Mouse (Mus musculus) B cell, adult 2 months (primary cell): ENCODE data around the gene Pdss2.

Source experiments
- DNase-seq, 2 experiments: peaks; one replicate each; pipeline ENCODE4 v3.0.0; 2022

Gene Pdss2

DNA sequence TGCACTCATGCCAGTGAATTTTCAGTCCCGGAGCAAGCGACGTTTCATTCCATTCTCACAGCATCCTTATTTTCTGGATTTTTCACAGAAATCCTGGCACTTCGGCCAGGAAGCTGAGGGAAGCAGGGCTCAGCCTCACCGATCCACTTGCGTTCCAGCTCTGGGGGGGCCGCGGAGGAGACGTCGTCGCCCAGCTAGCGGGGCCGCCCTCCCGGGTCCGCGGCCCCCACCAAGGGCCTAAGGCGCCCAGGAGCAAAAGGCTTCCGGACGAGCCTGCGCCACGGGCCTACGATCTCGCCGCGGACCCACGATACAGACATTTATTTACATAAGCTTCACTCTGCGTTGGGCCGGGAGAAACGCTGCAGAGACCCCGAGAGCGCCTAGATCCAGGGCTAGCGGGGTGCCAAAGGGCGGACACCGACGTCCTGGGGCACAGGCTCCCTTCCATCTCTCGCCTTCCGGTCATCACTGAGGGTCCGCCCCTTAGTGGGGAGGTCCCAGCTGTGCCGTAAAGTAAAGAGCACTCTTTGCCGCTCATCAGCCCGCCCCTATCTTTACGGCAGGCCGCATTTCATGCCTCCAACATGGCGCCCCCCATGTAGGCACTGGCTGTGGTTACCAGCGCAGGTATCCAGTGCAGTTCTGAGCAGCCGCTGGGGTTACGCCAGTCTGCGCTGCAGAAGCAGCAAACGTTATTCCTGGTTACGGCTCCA is at the start of gene Pdss2:
TSS of gene Pdss2 (plus strand) at position 577 of the 716 bp plus-strand sequence.
- DNase-seq, result peak; percentile 92 to 95

DNA sequence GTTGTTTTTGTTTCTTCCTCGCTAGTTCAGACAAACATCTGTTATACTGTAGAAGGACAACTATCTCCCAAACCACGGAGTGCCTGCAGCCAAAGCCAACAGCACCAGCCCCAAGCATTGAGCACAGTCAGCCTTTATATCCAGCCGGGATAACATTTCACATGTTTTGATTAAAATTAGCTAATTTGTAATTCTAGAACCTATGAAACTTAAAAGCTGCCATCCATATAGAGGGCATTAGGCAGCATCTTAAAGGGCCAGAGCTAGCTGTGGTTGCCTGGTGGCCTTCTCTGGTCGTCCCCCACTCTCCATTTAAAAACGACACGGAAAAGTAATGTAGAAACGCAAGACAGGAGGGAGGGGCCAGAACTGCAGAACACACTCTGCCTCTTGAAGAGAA is 49.2 kb upstream of the Pdss2 start:
- DNase-seq, result no peak

DNA sequence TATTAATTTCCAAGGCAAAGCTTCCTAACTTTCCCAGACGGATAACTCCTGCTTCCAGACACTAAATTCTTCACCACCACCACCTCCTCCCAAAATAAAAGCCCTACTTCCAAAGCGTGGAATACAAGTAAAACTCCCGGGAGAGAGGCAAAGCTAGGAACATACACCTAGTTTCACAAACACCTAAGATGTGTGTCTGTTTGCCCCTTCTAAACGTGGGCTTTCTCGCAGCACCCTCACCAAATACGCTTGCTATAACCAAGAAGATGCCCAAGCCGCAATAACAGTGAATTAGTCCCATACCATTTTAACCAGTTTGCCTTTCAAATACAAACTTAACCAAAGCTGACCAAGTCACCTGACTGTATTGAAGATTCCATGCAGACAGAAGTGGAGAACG is 48.7 kb upstream of the Pdss2 start:
- DNase-seq, result no peak

DNA sequence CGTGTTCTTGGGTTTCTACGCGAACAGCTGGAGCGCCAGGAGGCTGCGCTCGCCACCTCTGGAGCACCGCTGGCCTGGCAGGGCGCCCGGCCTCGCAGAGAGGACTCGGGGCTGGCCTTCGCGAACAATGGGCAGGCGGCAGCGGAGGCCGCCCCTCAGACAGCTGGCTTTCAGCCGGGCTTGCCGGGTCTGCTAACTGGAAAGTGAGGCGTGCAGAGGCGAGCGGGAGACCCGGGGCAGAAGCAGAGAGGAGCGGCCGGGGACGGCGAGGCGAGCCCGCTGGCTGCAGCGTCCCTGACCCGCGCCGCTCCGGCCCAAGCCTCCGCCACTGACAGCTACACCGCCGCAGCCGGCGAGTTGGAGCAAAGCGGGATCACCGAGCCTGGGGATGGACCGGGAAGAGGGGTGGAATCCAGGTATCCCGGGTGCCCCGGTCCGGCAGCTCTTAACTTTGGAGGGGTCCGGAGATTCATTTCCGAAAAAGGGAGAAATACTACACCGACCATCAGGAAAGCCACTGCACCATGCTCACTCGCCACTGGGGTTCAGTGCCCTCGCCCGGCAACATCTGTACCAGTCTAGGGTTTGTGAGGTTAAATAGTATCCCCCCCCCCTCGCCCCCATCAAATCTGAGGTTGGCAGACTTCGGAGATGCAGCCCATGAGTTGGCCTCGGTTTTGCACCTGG is 48.0 kb upstream of the Pdss2 start:
- peak; percentile 6 to 16 for DNase-seq

DNA sequence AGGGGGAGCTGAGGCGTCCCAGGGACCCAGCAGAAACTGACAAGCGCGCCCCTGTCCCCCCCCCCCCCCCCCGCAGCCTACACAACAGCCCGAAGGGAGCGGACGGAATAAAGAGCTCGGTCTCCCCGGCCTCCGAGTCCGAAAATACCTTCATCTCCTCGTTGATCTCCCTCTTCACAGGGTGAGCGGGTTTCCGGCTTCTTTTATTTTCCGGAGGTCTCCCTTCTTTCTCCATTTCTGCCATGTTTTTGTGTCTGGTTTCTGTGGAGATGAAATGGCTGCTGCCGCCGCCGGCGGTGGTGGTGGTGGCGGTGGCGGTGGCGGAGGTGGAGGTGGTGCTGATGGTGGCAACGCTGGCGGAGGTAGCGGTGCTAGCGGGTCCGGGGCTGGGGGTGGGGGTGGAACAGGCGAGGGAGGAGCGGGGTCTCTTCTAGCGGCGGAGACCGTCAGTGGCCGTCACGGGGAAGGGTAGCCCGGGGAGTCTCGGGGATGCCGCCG is 47.4 kb upstream of the Pdss2 start:
- peak; percentile 12 to 21 for DNase-seq

DNA sequence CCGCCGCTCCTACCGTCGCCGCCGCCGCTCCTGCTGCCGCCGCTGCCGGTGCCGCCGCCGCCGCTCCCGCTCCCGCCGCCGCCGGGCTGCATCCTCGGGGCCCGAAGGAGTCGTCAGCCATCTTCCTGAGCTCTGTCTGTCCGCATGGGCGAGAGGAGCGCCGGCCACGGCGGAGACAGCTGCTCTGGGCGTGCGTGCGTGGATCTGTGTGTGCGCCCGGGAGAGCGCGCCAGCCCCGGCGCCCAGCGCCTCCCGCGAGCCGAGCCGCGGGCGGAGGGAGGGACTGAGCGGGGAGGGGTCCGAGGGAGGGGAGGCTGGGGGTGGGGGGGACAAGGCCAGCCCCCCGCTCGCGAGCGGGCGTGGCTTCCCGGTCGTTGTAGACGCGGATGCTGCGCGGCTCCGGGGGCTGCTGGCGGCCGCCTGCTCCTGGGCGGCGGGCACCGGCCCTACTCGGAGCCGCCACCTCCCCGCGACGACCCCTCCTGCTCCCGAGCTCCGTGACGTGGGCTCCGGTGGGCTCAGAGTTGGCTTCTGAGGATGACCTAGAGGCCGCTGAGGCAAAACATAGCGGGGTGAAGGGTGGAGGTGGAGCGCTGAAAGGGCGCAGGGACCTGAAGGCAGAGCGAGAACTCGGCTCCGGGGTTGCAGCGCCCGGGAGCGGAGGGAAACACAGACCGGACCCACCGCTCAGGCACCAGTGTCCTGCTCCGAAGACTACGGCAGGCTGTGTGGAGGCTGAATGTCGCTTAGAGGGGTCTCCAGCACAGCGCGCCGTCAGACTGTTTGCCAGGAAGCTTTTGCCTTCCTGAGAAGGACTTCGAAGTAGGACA is 46.7 kb upstream of the Pdss2 start, which contains the start of the genes Sobp and 9030612E09Rik:
TSS of gene Sobp (minus strand) at position 205 of the 830 bp plus-strand sequence.
TSS of gene 9030612E09Rik (plus strand) at position 379 of the 830 bp plus-strand sequence.
- peak; percentile 4 to 17 for DNase-seq

DNA sequence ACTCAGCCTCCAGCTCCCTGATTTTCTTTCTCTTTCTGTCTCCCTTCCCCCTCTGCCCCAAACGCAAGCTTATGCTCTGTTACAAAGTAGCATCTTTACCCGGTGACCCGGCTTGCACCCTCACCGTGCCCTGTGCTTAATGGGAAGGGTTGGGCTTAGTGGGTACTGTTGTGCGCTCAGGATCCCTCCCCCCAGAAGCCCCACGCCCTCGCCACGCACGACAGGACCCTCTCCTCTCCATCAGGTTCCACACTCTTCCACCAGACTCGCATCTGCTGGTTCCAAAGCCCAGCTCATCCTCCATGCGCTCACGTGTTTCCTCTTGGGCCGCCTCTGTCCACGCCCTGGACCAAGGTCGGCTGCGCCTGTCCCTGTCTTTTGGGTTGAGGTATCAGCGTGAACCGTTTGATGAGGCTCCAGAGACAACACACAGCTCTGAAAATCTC is 46.1 kb upstream of the Pdss2 start:
- peak in 1 of 2 experiments; percentile 10 for DNase-seq

DNA sequence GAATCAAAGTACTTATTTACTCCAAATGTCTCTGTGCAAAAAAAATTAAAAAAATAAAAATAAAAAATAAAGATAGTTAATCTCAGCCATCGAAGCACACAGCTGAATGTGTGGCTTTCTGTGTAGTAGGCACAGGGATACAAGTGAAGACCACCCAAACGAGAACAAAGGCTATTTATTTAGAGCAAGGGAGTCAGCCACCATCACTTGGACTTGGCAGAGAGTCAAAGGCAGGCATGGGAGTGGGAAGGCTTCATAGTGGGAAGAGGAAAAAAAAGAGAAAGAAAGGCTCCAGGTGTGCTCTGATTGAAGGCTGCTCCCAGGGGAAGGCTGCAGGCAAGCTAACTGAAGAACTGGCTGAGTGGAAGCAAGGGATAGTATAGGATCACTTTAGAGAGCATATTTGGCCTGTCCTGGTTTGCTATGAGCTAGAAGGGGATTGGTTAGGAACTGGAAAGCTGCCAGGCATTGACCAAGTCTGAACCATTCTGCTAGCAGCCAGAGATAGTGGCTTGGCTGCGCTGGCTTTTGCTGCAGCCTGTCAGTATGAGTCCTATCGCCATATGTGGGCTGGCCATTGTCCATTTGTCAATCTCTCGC is 40.9 kb upstream of the Pdss2 start:
- DNase-seq, result no peak

DNA sequence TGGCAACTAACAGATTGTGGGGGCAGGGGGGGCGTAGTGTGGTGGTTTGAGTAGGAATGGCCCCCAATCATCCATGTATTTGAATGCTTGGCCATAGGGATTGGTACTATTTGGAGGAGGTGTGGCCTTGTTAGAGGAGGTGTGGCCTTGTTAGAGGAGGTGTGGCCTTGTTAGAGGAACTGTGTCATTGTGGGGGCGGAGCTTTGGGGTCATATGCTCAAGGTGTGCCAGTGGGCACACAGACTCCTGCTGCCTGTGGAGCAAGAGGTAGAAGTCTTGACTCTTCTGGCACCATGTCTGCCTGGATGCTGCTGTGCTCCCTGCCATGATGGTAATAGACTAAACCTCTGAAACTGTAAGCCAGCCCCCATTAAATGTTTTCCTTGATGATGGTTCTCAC is 21.1 kb upstream of the Pdss2 start:
- DNase-seq, result peak in 1 of 2 experiments; percentile 9

DNA sequence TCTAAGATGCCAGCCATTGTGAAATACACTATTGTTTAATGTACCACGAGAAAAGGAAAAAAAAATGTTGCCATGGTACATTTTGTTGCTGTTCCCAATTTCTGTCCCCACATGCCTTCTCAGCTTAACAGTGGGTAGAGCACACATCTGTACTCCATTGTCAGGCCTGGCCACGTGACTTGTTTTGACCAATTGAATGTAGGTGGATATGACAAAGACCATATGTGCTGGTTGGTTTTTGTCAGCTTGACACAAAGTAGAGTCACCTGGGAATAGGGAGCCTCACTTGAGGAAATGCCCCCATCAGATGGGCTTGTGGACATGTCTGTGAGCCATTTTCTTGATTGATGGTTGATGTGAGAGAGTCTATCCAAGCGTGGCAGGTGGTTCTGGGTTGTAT is 17.4 kb upstream of the Pdss2 start:
- no peak for DNase-seq

DNA sequence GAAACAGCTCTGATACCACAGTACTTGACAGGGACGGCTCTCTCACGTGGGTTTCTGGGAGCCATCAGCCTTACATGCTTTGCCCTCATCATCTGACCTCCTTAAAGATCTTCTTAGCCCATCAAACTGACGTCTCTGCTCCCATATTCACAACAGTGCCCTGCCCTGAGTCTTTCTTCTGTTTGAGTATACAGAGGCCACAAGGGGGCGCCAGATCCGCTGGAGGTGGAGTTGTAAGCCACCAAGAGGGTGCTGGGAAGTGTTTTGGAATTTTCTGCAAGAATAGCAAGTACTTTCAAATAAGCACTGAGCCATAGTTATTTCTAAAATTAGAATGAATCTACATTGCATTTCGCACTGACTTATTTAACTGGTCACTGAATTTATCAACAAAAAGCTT is 9.4 kb upstream of the Pdss2 start:
- peak; percentile 81 to 82 for DNase-seq

DNA sequence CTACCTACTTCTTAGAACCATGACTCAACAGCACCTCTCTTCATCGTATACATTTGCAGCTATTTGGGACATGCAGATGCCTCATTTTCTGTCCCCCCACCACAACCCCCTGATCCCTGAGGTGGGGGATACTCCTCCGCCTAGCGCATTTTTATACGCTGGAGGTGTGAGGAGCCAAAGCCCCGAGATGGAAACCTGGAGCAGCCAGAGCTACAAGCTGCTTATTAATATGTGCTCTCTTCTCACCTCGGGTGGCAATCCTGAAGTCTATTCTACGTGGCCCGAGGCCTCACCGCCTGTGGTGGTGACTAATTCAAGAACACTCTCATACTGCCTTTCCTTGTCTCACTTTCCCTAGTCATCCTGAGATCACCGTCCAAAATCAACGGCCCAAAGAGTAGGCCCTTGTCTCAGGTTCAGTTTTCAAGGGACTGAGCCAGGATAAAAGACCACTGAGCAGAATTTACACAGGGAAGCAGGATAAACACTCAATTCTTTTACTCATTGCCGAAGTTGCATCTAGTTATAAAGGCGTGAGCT is 3.9 kb upstream of the Pdss2 start:
- no peak for DNase-seq

DNA sequence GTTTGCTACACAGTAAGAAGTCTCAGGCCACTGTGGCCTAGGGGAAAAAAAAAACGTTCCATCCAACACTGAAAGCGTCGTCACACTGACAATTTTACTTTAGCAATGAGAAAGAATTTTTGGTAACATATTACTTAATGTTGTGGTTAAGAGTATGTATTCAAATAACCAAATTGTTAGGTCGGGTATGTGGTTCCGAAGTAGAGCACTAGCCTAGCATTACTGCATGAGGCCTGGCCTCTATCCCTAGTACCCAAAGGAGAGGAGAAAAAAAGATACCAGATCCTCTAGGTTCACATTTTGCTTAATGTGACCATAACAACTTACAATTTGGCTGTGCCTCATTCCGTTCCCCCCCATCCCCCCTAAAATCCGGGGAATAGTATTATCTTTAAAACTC is 807 bp upstream of the Pdss2 start:
- DNase-seq, result peak in 1 of 2 experiments; percentile 8

DNA sequence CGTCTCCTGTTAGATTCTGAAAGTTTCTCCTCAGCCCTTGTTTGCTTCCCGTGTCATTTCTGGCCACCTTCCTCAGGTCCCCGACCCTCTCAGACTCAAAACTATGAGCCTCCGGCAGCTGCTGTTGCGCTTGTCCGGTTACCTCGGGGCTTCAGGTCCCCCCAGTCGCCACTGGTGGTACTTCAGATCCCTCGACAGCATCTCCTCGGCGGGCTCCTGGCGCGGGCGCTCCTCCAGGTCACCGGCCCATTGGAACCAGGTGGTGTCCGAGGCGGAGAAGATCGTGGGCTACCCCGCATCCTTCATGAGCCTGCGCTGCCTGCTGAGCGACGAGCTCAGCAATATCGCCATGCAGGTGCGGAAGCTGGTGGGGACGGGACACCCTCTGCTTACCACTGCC is 373 bp downstream of the Pdss2 start:
- DNase-seq, result no peak

DNA sequence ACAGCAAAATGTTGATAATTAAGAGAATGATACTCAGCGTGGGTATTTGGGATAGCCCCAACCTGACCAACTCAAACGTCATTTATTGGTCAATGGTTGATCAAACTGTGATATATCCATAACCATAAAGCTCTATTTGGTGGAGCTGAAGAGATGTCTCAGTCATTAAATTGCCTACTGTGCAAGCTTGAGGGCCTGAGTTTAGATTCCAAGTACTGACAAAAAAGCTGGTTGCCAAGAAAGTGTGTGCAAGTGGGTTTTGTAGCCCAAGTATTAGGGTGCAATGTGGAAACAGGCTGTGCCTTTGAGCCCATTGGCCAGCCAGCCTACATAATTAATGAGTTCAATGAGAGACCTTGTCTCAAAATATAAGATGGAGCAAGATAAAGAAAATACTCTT is 2.1 kb downstream of the Pdss2 start:
- DNase-seq, result no peak

DNA sequence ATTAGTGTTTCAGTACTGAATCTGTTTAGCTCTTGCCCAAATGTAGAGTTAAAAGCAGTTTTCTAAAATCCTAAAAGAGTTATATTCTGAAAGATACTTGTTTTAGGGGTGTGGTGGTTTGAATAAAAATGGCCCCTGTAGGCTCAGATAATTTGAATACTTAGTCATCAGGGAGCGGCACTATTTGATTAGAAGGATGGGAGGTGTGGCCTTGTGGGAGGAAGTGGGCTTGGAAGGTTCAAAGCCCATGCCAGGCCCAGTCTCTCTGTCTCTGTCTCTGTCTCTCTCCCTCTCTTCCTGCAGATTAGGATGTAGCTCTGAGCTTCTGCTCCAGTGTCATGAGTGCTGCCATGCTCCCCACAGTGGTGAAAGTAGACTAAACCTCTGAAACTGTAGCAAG is 5.1 kb downstream of the Pdss2 start:
- DNase-seq, result no peak

DNA sequence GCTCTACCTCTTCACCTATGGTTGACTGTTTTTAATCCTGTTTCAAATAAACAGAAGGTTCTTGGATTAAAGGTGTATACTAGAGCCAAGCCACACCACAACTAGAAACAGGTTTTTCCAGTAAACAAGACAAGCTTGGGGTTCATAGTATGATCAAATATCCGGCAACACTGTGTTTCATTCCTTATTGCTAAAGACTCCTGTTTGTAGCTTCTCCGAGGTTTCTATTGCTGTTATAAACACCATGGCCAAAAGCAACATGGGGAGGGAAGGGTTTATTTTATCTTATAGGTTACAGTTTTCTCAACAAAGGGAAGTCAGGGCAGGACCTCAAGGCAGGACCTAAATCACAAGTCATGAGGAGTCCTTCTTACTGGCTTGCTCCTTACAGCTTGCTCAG is 8.0 kb downstream of the Pdss2 start:
- no peak for DNase-seq

DNA sequence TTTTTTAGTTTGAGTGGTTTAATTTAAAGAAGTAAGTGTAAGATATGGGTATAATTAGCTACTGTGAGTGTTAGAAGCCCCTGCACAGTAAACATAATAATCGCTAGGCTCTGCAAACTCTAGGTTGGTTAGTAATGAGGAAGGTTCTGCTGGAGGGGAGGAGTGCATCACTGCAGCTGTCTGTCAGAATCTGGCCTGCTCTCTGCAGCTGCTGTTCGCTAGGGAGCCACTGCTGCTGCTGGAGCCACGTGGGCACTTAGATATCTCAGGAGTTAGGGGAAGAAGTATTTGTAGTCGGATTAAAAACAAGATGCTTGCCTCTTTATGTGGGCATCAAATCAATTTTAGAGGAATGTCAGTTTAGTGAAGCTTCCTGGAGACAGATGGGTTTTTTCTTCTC is 13.2 kb downstream of the Pdss2 start:
- no peak for DNase-seq

DNA sequence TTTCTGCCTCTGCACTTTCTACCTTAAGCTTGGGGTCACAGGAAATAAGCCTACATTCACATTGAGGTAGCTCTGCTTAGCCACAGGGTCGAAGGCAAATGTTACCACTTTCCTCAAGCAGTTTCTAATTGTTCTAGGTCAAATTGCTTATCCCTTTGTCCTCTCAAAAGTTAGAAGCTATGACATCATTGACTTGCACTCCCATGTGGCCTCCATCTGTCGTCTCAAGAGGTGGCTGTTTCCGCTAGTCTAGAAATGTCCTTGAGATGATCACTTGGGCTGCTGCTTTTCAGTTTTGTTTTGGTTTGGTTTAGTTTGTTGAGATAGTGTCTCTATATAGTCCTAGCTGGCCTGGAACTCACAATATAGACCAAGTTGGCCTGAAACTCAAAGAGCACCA is 13.7 kb downstream of the Pdss2 start:
- no peak for DNase-seq

DNA sequence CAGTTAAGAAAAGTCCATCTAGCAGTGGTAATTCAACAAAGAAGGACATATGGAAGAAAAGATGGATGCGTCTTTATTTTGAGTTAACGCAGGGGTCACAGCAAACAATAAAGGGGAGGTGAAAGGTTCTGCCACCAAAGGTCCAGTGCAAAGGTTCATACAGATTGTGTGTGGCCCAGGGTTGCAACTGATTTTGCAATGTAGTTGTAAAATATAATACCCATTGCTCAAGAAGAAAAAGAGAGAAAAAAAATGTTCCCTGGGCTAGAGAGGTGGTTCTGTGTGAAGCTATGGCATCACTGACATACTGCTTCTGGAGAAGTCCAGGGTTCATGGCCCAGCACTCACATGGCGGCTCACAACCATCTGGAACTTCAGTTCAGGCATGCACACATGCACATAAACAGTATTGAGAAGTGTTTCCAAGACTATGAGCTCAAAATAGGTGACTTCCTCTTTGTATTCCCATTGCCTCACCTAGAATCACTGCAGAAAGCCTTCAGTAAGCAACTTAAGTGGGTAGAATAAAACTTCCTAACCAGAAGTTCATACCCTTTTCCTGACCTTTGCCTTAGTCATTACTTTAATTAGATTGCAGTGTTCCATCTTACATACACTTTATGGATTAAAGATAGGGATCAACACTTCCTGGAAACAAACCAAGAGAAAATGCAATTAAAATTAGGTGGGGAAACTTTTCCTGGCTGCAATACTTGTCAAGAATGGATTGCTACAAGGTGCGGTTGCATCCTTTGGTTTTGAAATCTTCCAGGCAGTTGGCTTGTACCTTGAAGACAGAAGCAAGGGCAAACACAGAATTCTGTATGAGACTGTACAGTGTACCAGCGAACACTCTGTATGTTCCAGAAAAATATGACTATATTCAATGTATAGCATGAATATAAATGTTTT is 14.7 kb downstream of the Pdss2 start:
- no peak for DNase-seq

DNA sequence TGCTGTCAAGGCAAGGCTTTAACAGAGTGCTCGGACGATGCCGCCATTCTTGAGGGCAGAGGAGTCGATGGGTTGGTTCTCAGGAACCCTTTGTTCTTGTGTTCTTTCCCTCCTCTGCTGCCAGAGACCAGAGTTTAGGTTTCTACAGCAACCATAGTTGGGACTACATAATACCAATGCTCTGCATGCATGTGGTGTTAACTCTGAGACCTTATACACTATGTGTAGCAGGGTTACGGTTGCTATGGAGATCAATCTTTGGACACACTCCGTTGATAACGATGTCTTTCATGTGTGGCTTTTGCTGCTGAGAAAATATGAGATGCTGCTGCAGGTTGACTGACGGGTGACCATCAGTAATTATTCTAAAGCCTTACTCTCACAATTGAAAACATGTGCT is 20.9 kb downstream of the Pdss2 start:
- no peak for DNase-seq
